Mouse (Mus musculus): Measurements from ENCODE around the gene Adam33. TPM values are rescaled to one million over a fixed set of nuclear protein-coding genes. Genes with fewer than 3 reads are reported as not detected.

Gene Adam33
- total and polyA plus RNA-seq, 2 experiments from 2014 or later, result 1.5 to 1.9 TPM

DNA sequence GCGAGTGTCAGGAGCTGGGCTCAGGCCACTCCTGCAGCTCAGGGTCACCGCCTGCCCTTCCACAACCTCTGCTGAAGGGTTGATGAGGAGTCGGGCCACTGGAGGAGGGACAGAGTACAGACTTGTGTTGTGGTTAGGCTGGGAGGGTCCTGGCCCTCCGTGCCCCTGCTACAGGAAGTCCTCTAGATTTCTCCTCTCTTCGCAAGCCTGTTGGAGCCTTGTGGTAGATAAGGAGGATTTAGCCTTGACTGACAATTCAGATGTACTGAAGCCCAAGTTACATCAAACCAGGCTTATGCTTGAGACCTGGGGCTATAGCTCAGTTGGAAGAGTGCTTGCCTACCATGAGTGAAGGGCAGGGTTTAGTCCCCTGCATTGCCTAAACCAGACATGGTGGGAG lies 16.9 kb upstream of the Adam33 start:
- Histone ChIP-seq H3K9ac (replicated peaks; ENCODE audit: low read length) (no peak overlapping the region), H3K36me3 (ENCODE audit: insufficient read depth, low read length) (no peaks in the 10 kb centered on the region), H3K4me3 (ENCODE audit: low read length) (no peak overlapping the region), H3K4me1 (ENCODE audit: insufficient read depth, low read length) (no peaks in the 10 kb centered on the region), H3K4me2 (ENCODE audit: low read depth, low read length) (no peak overlapping the region), H3K9me3 (ENCODE audit: low read length) (no peaks in the 10 kb centered on the region), H3K27ac (no peak overlapping the region), H3K27me3 (ENCODE audit: insufficient read depth, low read length) (no peaks in the 10 kb centered on the region)
- ATAC-seq (no peak), DNase-seq (ENCODE audit: low spot score) (no peak)
- TF ChIP-seq CTCF (IDR thresholded peaks at IDR 0.05; ENCODE audit: low read depth), result no peak
- 84% methylated on average over 5 of the region's 5 CpGs for WGBS

DNA sequence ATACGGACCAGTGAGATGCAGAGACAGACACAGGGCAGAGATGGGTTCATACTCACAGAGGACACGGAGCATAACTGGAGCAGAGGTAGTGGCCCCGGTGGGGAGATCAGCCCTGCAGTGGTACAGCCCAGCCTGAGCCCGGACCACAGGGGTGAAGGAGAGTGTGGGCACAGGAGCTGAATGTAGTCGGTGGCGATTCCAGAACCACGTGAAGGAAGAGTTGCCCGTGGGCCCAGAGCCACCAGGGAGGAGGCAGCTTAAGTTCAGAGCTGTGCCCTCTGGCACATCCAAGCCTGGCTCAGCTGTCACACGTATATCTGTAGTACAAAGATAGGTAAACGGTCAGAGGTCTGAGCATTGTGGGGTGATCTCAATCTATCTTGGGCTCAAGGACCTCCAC lies 8.9 kb upstream of the Adam33 start:
- Histone ChIP-seq H3K27me3 (ENCODE audit: insufficient read depth, low read length) (no peaks in the 10 kb centered on the region), H3K27ac (no peak overlapping the region), H3K4me2 (ENCODE audit: low read depth, low read length) (no peak overlapping the region), H3K4me1 (ENCODE audit: insufficient read depth, low read length) (no peaks in the 10 kb centered on the region), H3K9ac (replicated peaks; ENCODE audit: low read length) (no peak overlapping the region), H3K9me3 (ENCODE audit: low read length) (no peaks in the 10 kb centered on the region), H3K36me3 (ENCODE audit: insufficient read depth, low read length) (no peaks in the 10 kb centered on the region), H3K4me3 (ENCODE audit: low read length) (no peak overlapping the region)
- DNase-seq (ENCODE audit: low spot score), result no peak
- ATAC-seq, result no peak
- no peak for TF ChIP-seq CTCF (IDR thresholded peaks at IDR 0.05; ENCODE audit: low read depth)
- 84% methylated on average over 10 of the region's 10 CpGs for WGBS

DNA sequence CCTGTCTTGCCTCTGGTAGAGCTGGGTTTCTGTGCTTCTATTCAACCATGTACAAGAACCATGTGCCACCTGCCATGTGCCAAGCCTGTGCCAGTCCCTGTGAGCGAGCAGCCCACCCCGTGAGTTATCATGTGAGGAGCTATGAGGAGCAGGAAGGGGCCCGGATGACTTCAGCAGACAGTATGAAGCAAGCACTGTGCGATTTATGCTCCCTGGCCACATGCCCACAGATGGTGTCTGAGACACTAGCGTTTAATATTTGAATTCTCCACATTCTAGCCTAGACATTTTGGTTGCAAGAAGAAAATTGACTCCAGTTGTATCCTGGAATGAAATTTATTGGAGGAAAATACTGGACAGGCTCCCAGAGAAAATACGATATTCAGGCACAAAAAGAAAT lies 3.9 kb upstream of the Adam33 start:
- 0 out of 2 replicates have a peak, but pooled peaks cover 4% of the 10 kb centered on the region for H3K27me3 ChIP-seq (ENCODE audit: insufficient read depth, low read length)
- no peaks in the 10 kb centered on the region for H3K4me1 ChIP-seq (ENCODE audit: insufficient read depth, low read length)
- ATAC-seq (no peak), DNase-seq (ENCODE audit: low spot score) (no peak)
- no peak overlapping the region for H3K9ac ChIP-seq (replicated peaks; ENCODE audit: low read length)
- TF ChIP-seq CTCF (IDR thresholded peaks at IDR 0.05; ENCODE audit: low read depth), result no peak
- no peak overlapping the region for H3K4me3 ChIP-seq (ENCODE audit: low read length)
- 55% methylated on average over 6 of the region's 6 CpGs for WGBS
- H3K9me3 ChIP-seq (ENCODE audit: low read length), result no peaks in the 10 kb centered on the region
- no peak overlapping the region for H3K4me2 ChIP-seq (ENCODE audit: low read depth, low read length)
- H3K27ac ChIP-seq, result no peak overlapping the region
- H3K36me3 ChIP-seq (ENCODE audit: insufficient read depth, low read length), result no peaks in the 10 kb centered on the region

DNA sequence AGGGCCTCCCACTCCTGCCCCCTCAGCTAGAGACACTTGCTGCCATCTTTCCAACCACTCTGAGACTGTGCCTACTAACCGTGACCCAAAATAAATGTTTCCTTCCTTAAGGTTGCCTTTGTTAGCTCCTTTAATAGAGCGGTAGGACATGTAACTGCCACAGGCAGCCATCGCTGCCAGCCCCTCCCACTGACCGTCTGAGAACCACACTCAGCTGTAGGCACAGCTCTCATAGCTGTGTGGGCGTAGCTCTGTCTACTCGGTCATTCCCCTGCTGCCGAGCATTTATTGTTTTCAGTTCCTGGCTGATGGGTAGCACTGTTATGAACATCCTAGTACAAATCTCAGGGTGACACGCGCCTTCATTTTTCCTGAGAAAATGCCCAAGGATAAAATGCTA lies 2.7 kb upstream of the Adam33 start:
- Histone ChIP-seq H3K4me2 (ENCODE audit: low read depth, low read length) (no peak overlapping the region), H3K36me3 (ENCODE audit: insufficient read depth, low read length) (no peaks in the 10 kb centered on the region), H3K27me3 (ENCODE audit: insufficient read depth, low read length) (peaks cover 12% of the 10 kb centered on the region; the same call in 1 of the 2 replicates), H3K27ac (no peak overlapping the region), H3K4me3 (ENCODE audit: low read length) (no peak overlapping the region), H3K9ac (replicated peaks; ENCODE audit: low read length) (no peak overlapping the region), H3K9me3 (ENCODE audit: low read length) (no peaks in the 10 kb centered on the region), H3K4me1 (ENCODE audit: insufficient read depth, low read length) (no peaks in the 10 kb centered on the region)
- ATAC-seq (no peak), DNase-seq (ENCODE audit: low spot score) (no peak)
- 66% methylated on average over 9 of the region's 9 CpGs for WGBS
- TF ChIP-seq CTCF (IDR thresholded peaks at IDR 0.05; ENCODE audit: low read depth), result no peak

DNA sequence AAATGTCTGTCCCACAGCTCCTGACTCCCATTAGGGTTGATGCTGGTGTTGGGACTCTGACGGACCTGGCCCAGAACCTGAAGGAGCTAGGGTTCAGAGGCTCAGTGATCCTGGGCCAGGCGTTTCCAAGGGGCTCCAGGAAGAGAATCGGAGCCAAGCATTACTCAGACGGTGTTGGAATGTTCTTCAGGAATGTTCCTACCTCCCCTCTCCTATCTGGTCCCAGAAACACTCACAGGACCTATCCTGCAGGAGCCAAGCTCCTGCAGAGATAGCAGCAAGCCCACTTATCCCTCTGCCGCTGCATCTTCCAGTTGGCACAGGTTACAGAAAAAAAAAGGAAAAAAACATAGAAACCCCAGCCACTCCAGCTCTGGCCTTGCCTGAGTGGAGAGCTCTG lies 2.0 kb downstream of the Adam33 start:
- TF ChIP-seq CTCF (IDR thresholded peaks at IDR 0.05; ENCODE audit: low read depth), result no peak
- H3K27me3 ChIP-seq (ENCODE audit: insufficient read depth, low read length), result peaks cover 12% of the 10 kb centered on the region; the same call in 1 of the 2 replicates
- WGBS, result 68% methylated on average over 5 of the region's 5 CpGs

DNA sequence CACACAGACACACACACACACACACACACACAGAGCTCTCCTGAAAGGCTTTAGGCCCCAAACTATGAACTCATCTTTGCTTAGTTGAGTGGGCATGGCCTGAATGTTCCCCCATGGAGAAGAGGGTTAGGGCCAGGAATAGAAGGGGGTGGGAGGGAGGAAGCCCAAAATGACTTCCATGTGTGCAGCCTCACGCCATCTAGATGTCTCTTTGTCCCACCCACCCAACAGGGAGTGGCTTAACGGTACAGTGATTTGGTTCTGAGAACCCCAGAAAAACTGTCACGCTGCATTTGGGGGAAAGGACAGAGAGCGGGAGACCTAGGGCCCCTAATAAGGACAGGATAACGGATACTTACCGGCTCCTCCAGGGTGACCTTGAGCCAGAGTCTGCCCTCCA lies 2.8 kb downstream of the Adam33 start:
- no peak overlapping the region for H3K9ac ChIP-seq (replicated peaks; ENCODE audit: low read length)
- DNase-seq (ENCODE audit: low spot score) (no peak), ATAC-seq (no peak)
- no peaks in the 10 kb centered on the region for H3K9me3 ChIP-seq (ENCODE audit: low read length)
- H3K4me2 ChIP-seq (ENCODE audit: low read depth, low read length), result no peak overlapping the region
- TF ChIP-seq CTCF (IDR thresholded peaks at IDR 0.05; ENCODE audit: low read depth), result no peak
- H3K4me3 ChIP-seq (ENCODE audit: low read length), result no peak overlapping the region
- no peak overlapping the region for H3K27ac ChIP-seq
- no peaks in the 10 kb centered on the region for H3K36me3 ChIP-seq (ENCODE audit: insufficient read depth, low read length)
- 59% methylated on average over 6 of the region's 6 CpGs for WGBS
- peaks cover 18% of the 10 kb centered on the region; the same call in 1 of the 2 replicates for H3K27me3 ChIP-seq (ENCODE audit: insufficient read depth, low read length)
- H3K4me1 ChIP-seq (ENCODE audit: insufficient read depth, low read length), result no peaks in the 10 kb centered on the region

More for the DNA sequence above, 2.0 kb downstream of the Adam33 start:
- Histone ChIP-seq H3K36me3 (ENCODE audit: insufficient read depth, low read length) (no peaks in the 10 kb centered on the region), H3K4me3 (ENCODE audit: low read length) (no peak overlapping the region), H3K9me3 (ENCODE audit: low read length) (no peaks in the 10 kb centered on the region), H3K9ac (replicated peaks; ENCODE audit: low read length) (no peak overlapping the region), H3K4me1 (ENCODE audit: insufficient read depth, low read length) (no peaks in the 10 kb centered on the region), H3K27ac (no peak overlapping the region), H3K4me2 (ENCODE audit: low read depth, low read length) (no peak overlapping the region)
- no peak for ATAC-seq
- no peak for DNase-seq (ENCODE audit: low spot score)

DNA sequence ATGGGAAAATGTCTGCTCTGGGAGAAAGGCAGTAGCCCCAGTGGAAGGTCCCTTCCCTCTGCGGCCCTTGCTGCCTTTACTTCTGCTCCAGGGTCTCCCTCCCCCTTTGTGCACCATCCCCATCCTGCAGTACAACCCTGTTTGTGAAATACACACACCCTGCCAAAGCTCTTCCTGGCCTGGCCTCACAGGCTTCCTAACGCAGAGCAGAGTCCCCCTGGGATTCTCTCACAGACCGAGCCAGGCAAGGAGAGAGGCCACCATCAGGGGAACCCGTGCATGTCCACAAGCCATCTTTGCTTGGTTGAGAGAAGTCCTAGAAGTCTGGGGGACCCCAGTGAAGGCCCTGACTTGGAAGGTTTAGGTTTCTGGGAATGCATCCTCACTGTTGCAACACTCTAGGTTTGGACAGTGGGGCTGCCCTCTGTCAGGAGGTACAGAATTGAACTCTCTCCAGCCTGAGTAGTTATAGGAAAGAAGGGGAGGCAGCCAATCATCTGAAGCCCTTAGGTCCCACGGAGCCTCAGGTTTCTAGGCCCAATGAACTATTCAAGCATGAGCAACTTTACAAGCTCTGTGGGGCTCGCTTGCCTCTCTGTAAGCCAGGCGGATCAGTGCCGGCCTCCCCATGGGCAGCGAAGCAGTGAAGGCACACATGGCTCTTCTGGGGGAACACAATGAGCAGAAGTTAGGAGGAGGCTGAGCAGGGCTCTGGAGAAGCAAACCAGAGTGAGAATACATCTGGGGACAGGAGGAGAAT lies 3.7 kb downstream of the Adam33 start:
- Histone ChIP-seq H3K9me3 (ENCODE audit: low read length) (no peaks in the 10 kb centered on the region), H3K27me3 (ENCODE audit: insufficient read depth, low read length) (peaks cover 23% of the 10 kb centered on the region; the same call in 1 of the 2 replicates), H3K4me1 (ENCODE audit: insufficient read depth, low read length) (no peaks in the 10 kb centered on the region), H3K4me2 (ENCODE audit: low read depth, low read length) (no peak overlapping the region), H3K36me3 (ENCODE audit: insufficient read depth, low read length) (no peaks in the 10 kb centered on the region), H3K27ac (no peak overlapping the region), H3K4me3 (ENCODE audit: low read length) (no peak overlapping the region), H3K9ac (replicated peaks; ENCODE audit: low read length) (no peak overlapping the region)
- WGBS, result 53% methylated on average over 9 of the region's 9 CpGs
- TF ChIP-seq CTCF (IDR thresholded peaks at IDR 0.05; ENCODE audit: low read depth), result no peak
- DNase-seq (ENCODE audit: low spot score) (no peak), ATAC-seq (no peak)
